ENCODE assay signal across 8 mouse cellular contexts in the genomic region with DNA sequence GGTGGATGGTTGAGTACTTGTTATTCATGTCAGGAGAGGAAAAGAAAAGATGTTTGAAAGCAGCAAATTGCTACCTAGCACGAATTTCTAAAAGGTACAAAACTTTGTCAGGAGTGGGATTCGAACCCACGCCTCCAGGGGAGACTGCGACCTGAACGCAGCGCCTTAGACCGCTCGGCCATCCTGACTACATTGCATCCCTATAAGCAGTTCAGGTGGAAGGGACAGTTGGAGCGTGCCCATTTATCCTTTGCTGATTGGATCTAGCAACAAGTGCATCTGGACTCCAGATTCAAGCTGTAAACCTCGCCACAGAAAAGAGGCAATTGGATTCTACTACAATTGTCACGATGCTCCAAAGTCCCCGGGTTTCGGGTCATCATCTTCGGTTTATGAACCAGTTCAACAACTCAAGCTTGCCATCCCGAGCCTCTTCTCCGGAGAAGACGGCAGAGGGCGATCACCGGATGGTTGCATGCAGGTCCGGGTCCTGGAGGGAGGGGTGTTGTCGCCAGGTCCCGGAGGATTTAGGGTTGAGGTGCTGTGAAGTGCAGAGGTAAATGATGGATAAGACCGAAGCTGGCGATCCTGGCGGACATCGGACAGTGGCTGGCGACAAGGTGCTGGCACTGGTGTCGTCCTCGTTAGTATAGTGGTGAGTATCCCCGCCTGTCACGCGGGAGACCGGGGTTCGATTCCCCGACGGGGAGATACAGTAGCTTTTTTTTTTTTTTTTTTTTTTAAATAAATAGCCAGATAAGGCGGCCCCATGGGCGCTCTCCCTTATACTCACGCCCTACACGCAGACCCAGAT. TPM values are rescaled to one million over a fixed set of nuclear protein-coding genes. Genes with fewer than 3 reads are reported as not detected.
A peak's percentile ranks its signal among the peaks of the same experiment; 100 is the strongest.
DNase-seq lines count a peak whose midpoint lies in the region; ATAC-seq and TF ChIP-seq lines count a peak whose summit lies in the region.

No protein-coding gene starts in this region.

- peaks cover 3% of the 10 kb centered on the region for H3K4me1 ChIP-seq in forebrain, embryonic 15.5 days
- H3K4me1 ChIP-seq in lung, adult 2 months (ENCODE audit: control insufficient read depth, insufficient read depth, low read length): 0 out of 2 replicates have a peak, but pooled peaks cover 3% of the 10 kb centered on the region
- peaks cover 7% of the 10 kb centered on the region; the same call in 1 of the 2 replicates for H3K4me1 ChIP-seq in neural tube, embryonic 15.5 days

- ATAC-seq in forebrain, embryonic 15.5 days (replicated peaks): peak; percentile 86
- ATAC-seq in neural tube, embryonic 15.5 days (ENCODE audit: low FRiP score): peak; percentile 92

- H3K4me3 ChIP-seq in forebrain, embryonic 15.5 days: peak overlapping the region; percentile 81
- H3K4me3 ChIP-seq in lung, adult 2 months (replicated peaks; ENCODE audit: extremely low read depth, low read depth, low read length): peak overlapping the region; percentile 89
- peak overlapping the region; percentile 55 for H3K4me3 ChIP-seq in neural tube, embryonic 15.5 days (replicated peaks)

- H3K36me3 ChIP-seq in forebrain, embryonic 15.5 days: no peaks in the 10 kb centered on the region
- H3K36me3 ChIP-seq in neural tube, embryonic 15.5 days: no peaks in the 10 kb centered on the region

- no peak for TF ChIP-seq CTCF in lung, adult 2 months (IDR thresholded peaks at IDR 0.05; ENCODE audit: insufficient read depth, low read length)

- H3K4me2 ChIP-seq in forebrain, embryonic 15.5 days (replicated peaks): peak overlapping the region; percentile 54
- peak overlapping the region; percentile 62 for H3K4me2 ChIP-seq in neural tube, embryonic 15.5 days

- peak overlapping the region; percentile 78 for H3K27ac ChIP-seq in forebrain, embryonic 15.5 days (replicated peaks)
- peak overlapping the region; percentile 87 for H3K27ac ChIP-seq in neural tube, embryonic 15.5 days (replicated peaks)

- DNase-seq in ES-CJ7 (ENCODE audit: low read depth, low spot score): peak; percentile 94
- peak; percentile 88 for DNase-seq in cerebellum, adult 11-12 months
- DNase-seq in heart, postnatal 25 days (ENCODE audit: low spot score): peak; percentile 74
- DNase-seq in layer of hippocampus, adult 18-20 months (ENCODE audit: low spot score in 2 of 2): peak; percentile 85 to 95
- DNase-seq in lung, adult 2 months: peak; percentile 80
- peak; percentile 90 for DNase-seq in testis, postnatal 10 days (ENCODE audit: low spot score)

- no peak for TF ChIP-seq POLR2A in lung, adult 2 months (IDR thresholded peaks at IDR 0.05; ENCODE audit: borderline replicate concordance, extremely low read depth, low read depth, low read length)

- H3K9ac ChIP-seq in forebrain, embryonic 15.5 days (replicated peaks): peak overlapping the region; percentile 59
- peak overlapping the region; percentile 64 for H3K9ac ChIP-seq in neural tube, embryonic 15.5 days (replicated peaks)

- H3K27me3 ChIP-seq in forebrain, embryonic 15.5 days: no peaks in the 10 kb centered on the region
- H3K27me3 ChIP-seq in neural tube, embryonic 15.5 days (replicated peaks): no peaks in the 10 kb centered on the region

- WGBS in forebrain, embryonic 15.5 days: under 1% methylated on average over 40 of the region's 40 CpGs
- WGBS in lung, adult 2 months: under 1% methylated on average over 40 of the region's 40 CpGs
- under 1% methylated on average over 40 of the region's 40 CpGs for WGBS in neural tube, embryonic 15.5 days

- intact Hi-C loops in heart, postnatal 25 days (cut with DNase I): loop anchor here (2.0 to 10.0 kb wide), 2 partner anchors 63 to 403 kb away; a partner anchor contains a TSS

- H3K9me3 ChIP-seq in forebrain, embryonic 15.5 days: no peaks in the 10 kb centered on the region
- no peaks in the 10 kb centered on the region for H3K9me3 ChIP-seq in neural tube, embryonic 15.5 days (replicated peaks)

RNA-seq across cellular contexts. Expression of a gene that starts 11.8 kb away (rescaled TPM):
- polyA plus RNA-seq in forebrain, embryonic 15.5 days (2015; fragmentation: Nextera tagmentation; extraction: Ambion mirVana): 4.0 and 10.3 TPM in 2 replicates
- total RNA-seq in heart, postnatal 25 days (2021): 1 to 10 TPM in 1 of 2 experiments, under 1 TPM in 1; 0.34 to 1.1 TPM
- 1 to 10 TPM; 1.5 to 2.0 TPM for total RNA-seq in layer of hippocampus, adult 18-20 months (2021)
- polyA plus RNA-seq in lung, adult 2 months (2012; rRNA removed): 28.2 and 45.5 TPM in 2 replicates
- 4.4 and 6.3 TPM in 2 replicates for polyA plus RNA-seq in neural tube, embryonic 15.5 days (2015; fragmentation: Nextera tagmentation; extraction: Ambion mirVana)

RNA-seq across cellular contexts. Expression of a gene that starts 37.2 kb away (rescaled TPM):
- polyA plus RNA-seq in forebrain, embryonic 15.5 days (2015; fragmentation: Nextera tagmentation; extraction: Ambion mirVana): 8.7 and 8.8 TPM in 2 replicates
- total RNA-seq in heart, postnatal 25 days (2021): 10 to 100 TPM; 12.5 to 15.6 TPM
- total RNA-seq in layer of hippocampus, adult 18-20 months (2021): 10 to 100 TPM in 1 of 2 experiments, 1 to 10 TPM in 1; 9.9 to 12.5 TPM
- 19.5 and 23.3 TPM in 2 replicates for polyA plus RNA-seq in lung, adult 2 months (2012; rRNA removed)
- polyA plus RNA-seq in neural tube, embryonic 15.5 days (2015; fragmentation: Nextera tagmentation; extraction: Ambion mirVana): 11.5 and 11.8 TPM in 2 replicates

RNA-seq across cellular contexts. Expression of a gene that starts 48.5 kb away (rescaled TPM):
- polyA plus RNA-seq in forebrain, embryonic 15.5 days (2015; fragmentation: Nextera tagmentation; extraction: Ambion mirVana): 211 and 213 TPM in 2 replicates
- 1,000 to 10,000 TPM; 1,121 to 1,186 TPM for total RNA-seq in heart, postnatal 25 days (2021)
- total RNA-seq in layer of hippocampus, adult 18-20 months (2021): 100 to 1,000 TPM; 181 to 187 TPM
- 136 and 191 TPM in 2 replicates for polyA plus RNA-seq in lung, adult 2 months (2012; rRNA removed)
- polyA plus RNA-seq in neural tube, embryonic 15.5 days (2015; fragmentation: Nextera tagmentation; extraction: Ambion mirVana): 311 and 314 TPM in 2 replicates

RNA-seq across cellular contexts. Expression of a gene that starts 48.6 kb away (rescaled TPM):
- polyA plus RNA-seq in forebrain, embryonic 15.5 days (2015; fragmentation: Nextera tagmentation; extraction: Ambion mirVana): 0.23 TPM in 1 of 2 replicates, not detected in the other
- 1 to 10 TPM in 1 of 2 experiments, under 1 TPM in 1; 0.29 to 6.7 TPM for total RNA-seq in heart, postnatal 25 days (2021)
- not detected for total RNA-seq in layer of hippocampus, adult 18-20 months (2021)
- polyA plus RNA-seq in lung, adult 2 months (2012; rRNA removed): 15.9 and 24.9 TPM in 2 replicates
- polyA plus RNA-seq in neural tube, embryonic 15.5 days (2015; fragmentation: Nextera tagmentation; extraction: Ambion mirVana): 8.8 and 11.0 TPM in 2 replicates

Comparison
In these comparisons a context has a peak if more than half of its experiments do, and no peak if none do; other contexts are left out.
1. Peak in every context shown above with its lines: DNase-seq, ATAC-seq, H3K4me3 ChIP-seq and H3K27ac ChIP-seq.